Mouse (Mus musculus) thymus, adult 2 months (tissue): ENCODE measurements around the gene Iqgap2.

ENCODE experiments used
- CTCF ChIP-seq: fragments of 200-500 bp; IDR thresholded peaks from 2 replicates; pipeline ENCODE4 v1.5.1; 2012; ENCODE audit warnings: mild to moderate bottlenecking, control low read depth, low read length, moderate library complexity, borderline replicate concordance; ENCODE audit not compliant: control insufficient read depth, poor library complexity, insufficient read depth; ENCODE audit errors: extremely low read depth
- POLR2A ChIP-seq: fragments of 200-500 bp; IDR thresholded peaks from 2 replicates; pipeline ENCODE4 v1.6.1; 2012; ENCODE audit warnings: mild to moderate bottlenecking, low read length, control low read depth, moderate library complexity; ENCODE audit not compliant: control insufficient read depth, poor library complexity, insufficient read depth; ENCODE audit errors: extremely low read depth

GRCm38 (mm10) chr13:95705589-95705988, 186.1 kb downstream of the Iqgap2 start:
- no peak for TF ChIP-seq CTCF
- no peak for TF ChIP-seq POLR2A
